Mouse (Mus musculus) embryo, embryonic 11 days (tissue): Measurements from ENCODE around the gene Pwp1.
"Not testable (repeated sequence)": the region's sequence is repeated elsewhere in the genome, so short reads cannot be mapped to it uniquely, and the experiment has no call there.

Source experiments
- DNase-seq: peaks from one replicate; pipeline ENCODE4 v3.0.0-alpha.2; 2015

The Pwp1 gene

DNA sequence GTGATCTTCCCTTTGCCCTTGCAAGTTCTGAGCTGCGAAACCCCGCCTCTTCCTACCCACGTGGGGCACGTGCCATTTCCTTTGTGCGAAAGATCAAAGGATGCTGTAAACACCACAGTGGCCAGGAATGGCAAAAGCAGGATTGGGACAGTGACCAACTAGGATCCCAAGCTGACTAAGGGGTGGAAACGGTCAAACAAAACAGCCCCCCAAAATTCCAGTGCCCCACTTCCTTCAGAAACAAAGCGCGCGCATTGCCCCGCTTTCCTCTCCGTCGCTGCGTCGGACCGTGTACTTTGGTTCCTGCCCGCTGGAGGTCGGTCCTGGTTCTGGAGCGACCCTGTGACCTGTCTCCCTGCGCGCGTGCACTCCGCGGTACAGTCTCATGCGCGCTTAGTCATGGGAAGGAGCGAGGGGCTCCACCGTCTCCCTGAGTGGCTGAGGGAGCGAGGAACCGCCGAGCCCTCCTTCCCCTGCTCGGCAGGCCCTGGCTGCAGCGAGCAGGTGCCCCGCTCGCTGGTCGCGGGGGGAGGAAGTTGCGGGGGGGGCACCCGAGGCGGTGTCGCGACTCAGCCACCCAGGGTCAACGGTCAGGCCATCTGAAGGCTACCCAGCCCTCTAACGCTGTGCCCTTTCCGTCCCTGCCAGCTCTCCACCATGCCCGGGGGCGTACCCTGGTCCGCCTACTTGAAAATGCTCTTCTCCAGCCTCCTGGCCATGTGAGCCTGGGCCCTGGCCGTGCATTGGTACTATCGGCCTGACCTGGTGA lies at the start of gene Pwp1:
Gene Pwp1 (plus strand): TSS at position 410 of the 769 bp plus-strand sequence.
- peak; percentile 67 for DNase-seq

- not testable (repeated sequence) for DNase-seq
These were observed 7.1 kb upstream of the Pwp1 start for GRCm38 (mm10) chr10:85822143-85822696.

- DNase-seq: not testable (repeated sequence)
These were observed 5.5 kb upstream of the Pwp1 start for GRCm38 (mm10) chr10:85823752-85824151.

- not testable (repeated sequence) for DNase-seq
These were observed 591 bp upstream of the Pwp1 start for GRCm38 (mm10) chr10:85828722-85829084.

DNA sequence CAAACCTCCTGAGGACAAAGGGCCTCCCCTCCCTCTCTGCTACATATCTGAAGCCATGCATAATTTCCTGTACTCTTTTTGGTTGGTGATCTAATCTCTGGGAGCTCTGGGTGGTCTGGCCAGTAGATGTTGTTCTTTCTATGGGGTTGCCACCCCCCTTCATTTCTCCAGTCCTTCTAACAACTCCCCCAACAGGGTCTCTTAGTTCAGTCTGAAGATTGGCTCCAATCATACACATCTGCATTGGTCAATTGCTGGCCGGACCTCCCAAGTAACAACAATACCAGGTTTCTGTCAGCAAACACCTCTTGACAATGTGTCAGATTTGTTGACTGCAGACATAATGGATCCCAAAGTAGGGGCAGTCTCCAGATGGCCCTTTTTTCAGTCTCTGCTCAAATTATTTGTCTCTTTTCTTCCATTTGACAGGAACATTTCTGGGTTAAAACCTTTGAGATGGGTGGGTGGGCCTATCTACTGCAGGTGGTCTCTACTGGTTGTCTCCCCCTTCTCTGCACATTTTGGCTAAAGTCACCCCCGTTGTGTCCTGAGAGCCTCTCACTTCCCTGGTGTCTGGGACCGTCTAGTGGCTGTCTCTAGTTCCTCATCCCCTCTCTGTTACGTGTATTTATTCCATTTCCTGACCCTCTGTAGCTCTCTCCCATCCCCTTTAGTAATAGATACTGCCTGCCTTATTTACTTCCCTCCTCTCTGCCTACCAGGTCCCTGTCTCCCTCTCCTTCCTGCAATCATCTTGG lies 17.0 kb downstream of the Pwp1 start:
- DNase-seq: no peak

- peak; percentile 94 for DNase-seq
These were observed 42.6 kb downstream of the Pwp1 start for GRCm38 (mm10) chr10:85871698-85872478.

DNA sequence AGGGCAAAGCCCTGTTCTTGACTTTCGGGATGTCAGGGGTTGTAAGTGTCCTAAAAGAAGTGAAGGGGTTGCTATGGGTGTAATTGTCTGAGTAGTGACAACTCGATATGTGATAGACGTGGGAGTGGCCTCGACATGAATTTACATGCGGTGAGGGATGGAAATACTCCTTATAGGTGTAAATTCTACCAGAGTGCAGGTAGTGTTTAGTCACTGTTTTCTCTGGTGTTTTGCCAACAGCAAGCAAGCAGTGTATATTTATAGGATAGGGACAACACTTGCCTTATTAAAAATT lies 43.1 kb downstream of the Pwp1 start:
- peak; percentile 3 for DNase-seq

GRCm38 (mm10) chr10:85873861-85874544 lies 44.7 kb downstream of the Pwp1 start:
- no peak for DNase-seq

GRCm38 (mm10) chr10:85875812-85876211 lies 46.5 kb downstream of the Pwp1 start:
- DNase-seq: no peak

DNA sequence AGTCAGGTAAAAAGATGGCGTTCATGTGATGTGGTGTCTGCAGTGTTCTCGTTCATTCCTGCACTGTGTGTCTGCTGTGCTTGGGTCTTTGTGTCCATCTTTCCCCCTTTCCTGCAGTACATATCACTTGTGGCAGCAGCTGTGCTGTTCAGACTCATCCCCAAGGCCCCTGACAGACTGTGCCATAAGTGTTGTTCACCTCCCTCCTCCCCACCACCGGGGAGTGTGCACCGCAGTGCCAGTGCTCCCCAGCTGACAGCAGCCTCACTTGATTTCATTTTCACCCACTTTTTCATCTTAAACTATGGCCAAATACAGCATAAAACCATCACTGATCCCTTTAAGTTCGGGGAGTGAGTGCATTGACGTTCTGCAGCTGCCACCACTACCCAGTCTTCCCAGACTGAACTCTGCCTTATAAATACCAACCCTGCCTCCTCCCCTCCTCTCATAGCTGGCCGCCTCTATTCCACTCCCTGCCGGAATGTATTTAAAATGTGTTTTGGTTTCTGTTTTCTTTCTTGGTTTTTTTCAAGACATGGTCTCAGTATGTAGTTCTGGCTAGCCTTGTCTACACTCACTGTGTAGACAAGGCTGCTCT lies 50.7 kb downstream of the Pwp1 start:
- DNase-seq: no peak

GRCm38 (mm10) chr10:85916498-85917309 lies 87.4 kb downstream of the Pwp1 start, which contains the start of gene Prdm4:
Prdm4 (minus strand) TSS chr10:85917142.
- DNase-seq: peak; percentile 99

GRCm38 (mm10) chr10:85927676-85928445 lies 98.6 kb downstream of the Pwp1 start, which contains the start of gene Ascl4:
Ascl4 (plus strand) TSS chr10:85927681.
- peak; percentile 39 for DNase-seq

GRCm38 (mm10) chr10:85928499-85929207 lies 99.4 kb downstream of the Pwp1 start:
- peak; percentile 91 for DNase-seq

- peak; percentile 6 for DNase-seq
These were observed 99.9 kb downstream of the Pwp1 start for GRCm38 (mm10) chr10:85929208-85929591.

- DNase-seq: no peak
These were observed 100.7 kb downstream of the Pwp1 start for GRCm38 (mm10) chr10:85929962-85930361.

DNA sequence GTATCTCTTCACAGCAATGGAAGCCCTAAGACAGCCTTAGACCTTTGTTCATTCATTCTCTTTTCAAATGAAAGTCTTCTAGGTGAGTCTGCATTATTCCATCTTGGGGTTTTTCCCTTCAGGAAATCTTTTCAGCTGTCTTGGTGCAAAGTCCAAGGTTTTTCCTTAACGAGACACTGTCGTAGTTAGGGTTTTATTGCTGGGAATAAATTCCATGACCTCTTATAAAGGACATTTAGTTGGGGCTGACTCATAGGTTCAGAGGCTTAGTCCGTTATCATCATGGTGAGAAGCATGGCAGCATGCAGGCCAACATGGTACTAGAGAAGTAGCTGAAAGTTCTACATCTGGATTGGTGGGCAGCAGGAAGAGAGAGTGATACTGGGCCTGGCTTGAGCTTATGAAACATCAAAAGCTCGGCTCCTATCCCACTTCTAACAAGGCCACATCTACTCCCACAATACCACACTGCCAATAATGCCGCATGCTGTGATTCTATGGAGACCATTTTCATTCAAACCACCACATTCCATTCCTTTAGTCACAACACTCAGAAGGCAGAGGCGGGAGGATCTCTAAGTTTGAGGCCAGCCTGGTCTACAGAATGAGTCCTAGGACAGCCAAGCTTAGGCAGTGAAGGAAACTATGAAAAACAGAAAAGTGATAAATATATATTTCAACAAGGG lies 107.1 kb downstream of the Pwp1 start:
- DNase-seq: no peak
